Mouse (Mus musculus): ENCODE data around the gene Pprc1. TPM values are rescaled to one million over a fixed set of nuclear protein-coding genes. Genes with fewer than 3 reads are reported as not detected.

The Pprc1 gene
- polyA plus RNA-seq, 1 experiment from 2014 or later, result 41.8 TPM

DNA sequence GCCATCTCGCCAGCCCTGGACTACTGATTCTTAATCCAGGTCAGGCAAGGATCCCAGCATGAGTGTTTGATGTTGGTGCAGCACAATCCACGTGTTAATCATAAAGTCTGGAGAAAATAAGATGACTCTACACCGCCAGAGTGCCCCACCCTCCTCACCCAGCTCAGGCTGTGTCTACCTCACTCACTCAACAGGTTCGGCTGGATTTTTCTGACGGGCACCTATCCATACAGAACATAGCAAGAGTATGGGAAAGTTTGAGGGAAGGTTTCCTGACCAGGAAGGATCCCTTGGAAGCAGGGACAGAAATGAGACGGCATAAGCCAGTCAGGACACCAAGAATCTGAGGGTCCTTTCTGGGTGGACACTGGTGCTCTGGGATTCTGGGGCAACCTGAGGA is 19.7 kb upstream of the Pprc1 start:
- DNase-seq (ENCODE audit: low spot score), result no peak
- WGBS, result 85% methylated on average over 6 of the region's 6 CpGs
- H3K27ac ChIP-seq (replicated peaks), result no peak overlapping the region

DNA sequence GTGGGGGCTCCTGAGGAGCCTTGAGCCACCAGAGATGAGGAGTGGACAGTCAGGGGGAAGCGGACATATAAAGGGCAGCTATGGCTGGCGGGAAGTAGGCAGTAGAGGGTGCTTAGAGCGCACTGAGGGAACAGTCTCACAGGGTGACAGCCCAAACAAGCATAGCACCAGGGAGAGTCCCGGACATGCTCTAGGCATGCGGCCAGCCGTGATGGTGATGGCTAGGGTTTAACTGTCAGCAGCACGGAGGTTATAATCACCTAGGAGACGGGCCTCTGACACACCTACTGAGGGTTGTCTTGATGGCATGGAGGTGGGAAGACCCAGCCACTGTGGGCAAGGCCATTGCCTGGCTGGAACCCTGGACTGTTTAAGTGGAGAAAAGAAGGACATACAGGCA is 18.1 kb upstream of the Pprc1 start:
- 75% methylated on average over 8 of the region's 8 CpGs for WGBS
- peaks cover 21% of the 10 kb centered on the region for H3K36me3 ChIP-seq
- H3K4me1 ChIP-seq, result peaks cover 10% of the 10 kb centered on the region
- H3K27me3 ChIP-seq (ENCODE audit: low read depth, poor library complexity, severe bottlenecking), result no peaks in the 10 kb centered on the region
- H3K4me3 ChIP-seq, result no peak overlapping the region
- no peak overlapping the region for H3K27ac ChIP-seq (replicated peaks)
- H3K9me3 ChIP-seq (replicated peaks), result peaks cover 5% of the 10 kb centered on the region; the same call in 1 of the 2 replicates
- DNase-seq (ENCODE audit: low spot score), result no peak

More for the DNA sequence above, 19.7 kb upstream of the Pprc1 start:
- H3K27me3 ChIP-seq (ENCODE audit: low read depth, poor library complexity, severe bottlenecking), result no peaks in the 10 kb centered on the region
- peaks cover 6% of the 10 kb centered on the region for H3K36me3 ChIP-seq
- peaks cover 10% of the 10 kb centered on the region for H3K4me1 ChIP-seq
- no peak overlapping the region for H3K4me3 ChIP-seq
- peaks cover 5% of the 10 kb centered on the region; the same call in 1 of the 2 replicates for H3K9me3 ChIP-seq (replicated peaks)

DNA sequence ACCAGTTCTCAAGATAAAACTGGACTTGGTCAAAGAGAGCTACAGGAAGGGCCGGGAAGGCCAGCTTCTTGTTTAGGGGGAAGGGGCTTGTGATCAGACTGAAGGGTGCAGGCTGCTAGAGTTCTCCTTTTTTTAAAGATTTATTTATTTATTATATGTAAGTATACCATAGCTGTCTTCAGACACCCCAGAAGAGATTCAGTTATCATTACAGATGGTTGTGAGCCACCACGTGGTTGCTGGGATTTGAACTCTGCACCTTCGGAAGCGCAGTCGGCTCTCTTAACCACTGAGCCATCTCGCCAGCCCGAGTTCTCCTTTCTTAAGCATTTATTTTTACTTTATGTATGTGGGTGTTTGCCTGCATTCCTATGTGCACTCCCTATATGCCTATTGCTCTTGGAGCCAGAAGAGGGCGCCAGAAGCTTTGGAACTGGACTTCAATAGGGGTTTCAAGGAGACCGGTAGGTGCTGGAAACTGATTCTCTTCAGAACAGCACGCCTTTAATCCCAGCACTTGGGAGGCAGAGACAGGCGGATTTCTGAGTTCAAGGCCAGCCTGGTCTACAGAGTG is 15.9 kb upstream of the Pprc1 start:
- DNase-seq (ENCODE audit: low spot score), result no peak
- no peak overlapping the region for H3K27ac ChIP-seq (replicated peaks)

DNA sequence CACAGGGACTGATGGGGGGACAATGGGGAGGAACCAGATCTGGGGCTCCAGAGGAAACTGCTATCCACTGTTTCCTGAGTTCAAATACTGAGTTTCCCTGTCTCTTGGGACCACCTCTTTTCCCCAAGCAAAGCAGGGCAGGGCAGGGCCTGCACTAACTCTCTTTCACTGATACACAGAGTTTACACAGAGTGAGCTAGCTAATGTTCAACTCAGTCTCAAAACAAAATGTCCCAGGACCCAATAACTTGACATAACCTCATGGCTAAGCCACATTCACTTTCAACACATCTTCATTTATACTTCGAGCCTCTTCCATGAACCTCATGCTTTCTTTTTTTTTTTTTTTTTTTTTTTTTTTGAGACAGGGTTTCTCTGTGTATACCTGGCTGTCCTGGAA is 15.0 kb upstream of the Pprc1 start:
- peaks cover 52% of the 10 kb centered on the region for H3K36me3 ChIP-seq
- no peak for DNase-seq (ENCODE audit: low spot score)
- 96% methylated on average over 1 of the region's 1 CpGs for WGBS
- no peaks in the 10 kb centered on the region for H3K27me3 ChIP-seq (ENCODE audit: low read depth, poor library complexity, severe bottlenecking)
- no peak overlapping the region for H3K27ac ChIP-seq (replicated peaks)
- H3K9me3 ChIP-seq (replicated peaks), result peaks cover 5% of the 10 kb centered on the region; the same call in 1 of the 2 replicates
- H3K4me1 ChIP-seq, result peaks cover 12% of the 10 kb centered on the region
- H3K4me3 ChIP-seq, result no peak overlapping the region

More for the DNA sequence above, 15.9 kb upstream of the Pprc1 start:
- Histone ChIP-seq H3K4me3 (no peak overlapping the region), H3K9me3 (replicated peaks) (peaks cover 5% of the 10 kb centered on the region; the same call in 1 of the 2 replicates), H3K36me3 (peaks cover 44% of the 10 kb centered on the region), H3K4me1 (peaks cover 12% of the 10 kb centered on the region), H3K27me3 (ENCODE audit: low read depth, poor library complexity, severe bottlenecking) (no peaks in the 10 kb centered on the region)
- WGBS, result 72% methylated on average over 11 of the region's 11 CpGs

DNA sequence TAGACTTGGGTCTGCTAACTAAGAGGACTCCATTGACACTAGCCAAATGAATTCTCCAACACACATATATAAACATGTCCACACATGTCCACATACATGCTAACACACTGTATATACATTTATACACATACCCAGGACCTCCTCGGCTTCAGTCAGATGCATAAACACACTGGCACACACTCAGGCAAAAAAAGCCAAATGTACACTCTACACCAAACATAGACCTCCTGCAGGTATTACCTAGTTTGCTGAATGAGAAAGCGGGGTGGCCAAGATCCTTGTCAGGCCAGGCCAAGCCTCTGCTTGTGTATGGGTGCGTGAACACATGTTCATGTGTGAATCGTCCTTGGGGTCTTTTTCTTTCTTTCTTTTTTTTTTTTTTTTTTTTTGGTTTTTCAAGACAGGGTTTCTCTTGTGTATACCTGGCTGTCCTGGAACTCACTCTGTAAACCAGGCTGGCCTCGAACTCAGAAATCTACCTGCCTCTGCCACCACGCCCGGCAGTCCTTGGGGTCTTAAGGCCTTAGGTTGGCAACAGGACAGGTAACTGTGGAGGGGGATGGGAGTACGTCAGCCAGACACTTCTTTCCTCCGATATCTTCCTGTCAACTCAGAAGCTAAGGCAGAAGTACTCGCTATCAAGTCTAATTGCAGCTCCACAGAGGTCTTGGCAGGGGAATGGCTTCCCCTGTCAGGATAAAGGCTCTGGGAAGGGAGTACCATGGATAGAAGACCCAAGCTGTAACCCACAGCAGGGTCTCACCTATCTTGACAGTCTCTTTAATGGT is 14.3 kb upstream of the Pprc1 start:
- no peak for DNase-seq (ENCODE audit: low spot score)

DNA sequence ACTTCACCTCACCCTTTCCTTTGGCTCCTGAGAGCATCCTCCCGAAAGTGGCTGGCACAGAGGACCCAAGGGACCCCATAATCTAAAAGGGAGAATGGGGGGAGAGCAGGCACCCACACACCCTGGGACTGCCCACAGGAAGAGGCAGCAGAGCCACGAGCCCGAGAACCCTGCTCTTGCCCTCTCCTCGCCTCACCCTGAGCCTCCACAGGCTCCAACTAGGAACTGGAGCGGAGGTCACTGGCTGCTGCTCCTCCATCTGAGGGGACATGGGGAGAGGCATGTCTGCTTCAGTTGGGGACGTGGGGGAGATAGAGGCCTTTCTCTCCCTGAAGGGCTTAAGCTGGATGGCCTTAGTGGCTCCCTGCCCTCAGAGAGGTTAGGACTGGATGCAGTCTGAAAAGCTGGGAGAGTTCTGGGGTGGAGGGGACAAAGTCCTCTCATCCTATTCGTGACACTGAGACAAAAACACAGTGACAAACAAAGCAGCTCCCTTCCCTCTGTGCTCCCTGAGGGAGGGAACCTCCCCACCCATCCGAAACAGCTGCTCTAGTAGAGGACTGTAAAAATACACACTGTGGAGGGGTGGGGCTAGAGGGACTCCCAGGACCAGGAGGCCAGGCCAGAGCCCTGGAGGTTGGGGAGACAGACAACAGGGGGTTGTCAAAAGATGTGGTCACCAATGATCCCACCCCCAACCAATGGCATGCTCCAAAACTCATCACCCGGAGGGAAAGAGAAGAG is 12.8 kb upstream of the Pprc1 start:
- Histone ChIP-seq H3K4me3 (no peak overlapping the region), H3K9me3 (replicated peaks) (peaks cover 5% of the 10 kb centered on the region; the same call in 1 of the 2 replicates), H3K36me3 (peaks cover 74% of the 10 kb centered on the region), H3K4me1 (peaks cover 23% of the 10 kb centered on the region), H3K27ac (replicated peaks) (no peak overlapping the region), H3K27me3 (ENCODE audit: low read depth, poor library complexity, severe bottlenecking) (no peaks in the 10 kb centered on the region)
- DNase-seq (ENCODE audit: low spot score), result no peak
- 78% methylated on average over 9 of the region's 9 CpGs for WGBS

More for the DNA sequence above, 14.3 kb upstream of the Pprc1 start:
- peaks cover 5% of the 10 kb centered on the region; the same call in 1 of the 2 replicates for H3K9me3 ChIP-seq (replicated peaks)
- no peak overlapping the region for H3K4me3 ChIP-seq
- H3K27me3 ChIP-seq (ENCODE audit: low read depth, poor library complexity, severe bottlenecking), result no peaks in the 10 kb centered on the region
- 96% methylated on average over 10 of the region's 10 CpGs for WGBS
- H3K4me1 ChIP-seq, result peaks cover 12% of the 10 kb centered on the region
- H3K27ac ChIP-seq (replicated peaks), result no peak overlapping the region
- H3K36me3 ChIP-seq, result peaks cover 60% of the 10 kb centered on the region

DNA sequence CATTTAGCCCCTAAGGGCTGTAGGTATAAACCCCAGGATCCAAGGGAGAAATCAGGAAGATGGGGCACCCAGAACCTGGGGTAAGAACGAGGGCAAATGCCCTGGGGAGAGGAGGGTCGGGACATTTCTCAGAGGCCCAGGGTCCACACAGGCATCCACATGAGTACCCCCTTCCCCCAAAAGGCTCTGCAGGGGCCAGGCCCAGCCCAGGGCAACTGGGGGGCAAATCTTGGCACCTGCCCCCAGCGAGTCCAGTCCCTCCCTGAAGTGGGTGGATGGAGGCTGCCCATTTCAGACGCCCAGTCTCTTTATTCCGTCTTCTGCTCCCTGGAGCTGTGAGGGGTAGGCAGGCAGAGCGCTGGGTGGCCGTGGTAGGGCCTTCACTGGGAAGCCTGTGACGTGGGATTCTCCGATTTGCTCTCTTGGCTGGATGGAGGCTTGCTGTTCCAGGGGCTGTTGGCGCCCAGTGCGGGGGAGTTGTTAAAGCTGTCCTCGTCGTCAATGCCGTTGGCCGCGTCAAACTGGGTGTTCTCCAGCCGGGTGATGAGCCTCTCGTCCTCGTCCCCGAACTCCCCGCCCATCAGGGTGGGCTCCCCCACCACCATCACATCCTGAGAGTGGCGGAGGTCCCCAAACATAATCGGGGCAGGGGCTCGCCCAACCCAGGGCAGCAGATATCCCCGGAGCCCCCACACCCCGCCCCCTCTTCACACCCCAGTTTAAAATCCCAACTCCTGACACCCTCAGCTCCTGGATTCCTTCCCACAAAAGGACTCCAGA is 11.8 kb upstream of the Pprc1 start:
- Histone ChIP-seq H3K36me3 (peaks cover 78% of the 10 kb centered on the region), H3K4me3 (no peak overlapping the region)
- 89% methylated on average over 26 of the region's 26 CpGs for WGBS

DNA sequence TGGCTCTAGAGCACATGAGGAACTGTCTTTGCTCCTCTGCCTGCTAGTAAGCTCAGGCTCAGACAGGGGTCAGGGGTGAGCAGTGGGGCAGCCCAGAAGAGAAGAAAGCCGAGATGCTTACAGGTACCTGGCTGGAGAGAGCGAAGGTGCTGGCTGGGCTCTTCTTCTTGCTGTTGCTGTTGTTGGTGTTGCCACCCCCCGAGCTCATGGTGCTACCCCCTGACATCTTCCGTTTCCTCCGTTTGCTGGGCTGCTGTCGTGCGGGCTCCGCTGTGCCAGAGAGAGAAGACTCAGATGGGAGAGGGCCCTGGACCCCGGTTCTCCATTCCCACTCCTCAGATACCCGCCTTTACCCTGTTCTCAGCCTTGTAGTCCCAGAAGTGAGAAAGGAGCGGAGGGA is 10.8 kb upstream of the Pprc1 start:
- Histone ChIP-seq H3K27ac (replicated peaks) (no peak overlapping the region), H3K9me3 (replicated peaks) (peaks cover 5% of the 10 kb centered on the region; the same call in 1 of the 2 replicates), H3K4me3 (no peak overlapping the region), H3K27me3 (ENCODE audit: low read depth, poor library complexity, severe bottlenecking) (no peaks in the 10 kb centered on the region), H3K36me3 (peaks cover 78% of the 10 kb centered on the region), H3K4me1 (peaks cover 34% of the 10 kb centered on the region)
- 92% methylated on average over 11 of the region's 11 CpGs for WGBS
- no peak for DNase-seq (ENCODE audit: low spot score)

More for the DNA sequence above, 11.8 kb upstream of the Pprc1 start:
- Histone ChIP-seq H3K27me3 (ENCODE audit: low read depth, poor library complexity, severe bottlenecking) (no peaks in the 10 kb centered on the region), H3K9me3 (replicated peaks) (peaks cover 5% of the 10 kb centered on the region; the same call in 1 of the 2 replicates), H3K4me1 (peaks cover 24% of the 10 kb centered on the region), H3K27ac (replicated peaks) (no peak overlapping the region)
- DNase-seq (ENCODE audit: low spot score), result no peak

DNA sequence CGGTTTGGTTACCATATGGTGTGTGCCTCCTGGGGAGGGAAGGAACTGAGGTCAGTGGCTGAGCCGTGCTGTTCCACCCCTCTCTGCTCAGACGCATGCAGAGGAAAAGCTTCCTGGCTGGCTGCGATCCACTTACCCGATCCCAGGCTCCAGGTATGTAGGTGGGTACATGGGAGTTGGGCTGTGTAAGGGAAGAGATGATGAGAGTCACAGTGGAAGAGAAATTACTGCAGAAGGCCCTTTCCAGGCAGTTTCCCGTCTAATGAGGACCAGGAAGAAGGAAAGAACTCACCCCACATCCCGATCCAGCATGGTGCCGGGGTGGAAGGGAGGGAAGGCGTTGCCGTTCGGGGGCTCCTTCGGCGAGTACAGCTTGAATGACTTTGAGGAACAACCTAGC is 8.7 kb upstream of the Pprc1 start:
- DNase-seq (ENCODE audit: low spot score), result no peak
- no peaks in the 10 kb centered on the region for H3K27me3 ChIP-seq (ENCODE audit: low read depth, poor library complexity, severe bottlenecking)
- 92% methylated on average over 13 of the region's 13 CpGs for WGBS

DNA sequence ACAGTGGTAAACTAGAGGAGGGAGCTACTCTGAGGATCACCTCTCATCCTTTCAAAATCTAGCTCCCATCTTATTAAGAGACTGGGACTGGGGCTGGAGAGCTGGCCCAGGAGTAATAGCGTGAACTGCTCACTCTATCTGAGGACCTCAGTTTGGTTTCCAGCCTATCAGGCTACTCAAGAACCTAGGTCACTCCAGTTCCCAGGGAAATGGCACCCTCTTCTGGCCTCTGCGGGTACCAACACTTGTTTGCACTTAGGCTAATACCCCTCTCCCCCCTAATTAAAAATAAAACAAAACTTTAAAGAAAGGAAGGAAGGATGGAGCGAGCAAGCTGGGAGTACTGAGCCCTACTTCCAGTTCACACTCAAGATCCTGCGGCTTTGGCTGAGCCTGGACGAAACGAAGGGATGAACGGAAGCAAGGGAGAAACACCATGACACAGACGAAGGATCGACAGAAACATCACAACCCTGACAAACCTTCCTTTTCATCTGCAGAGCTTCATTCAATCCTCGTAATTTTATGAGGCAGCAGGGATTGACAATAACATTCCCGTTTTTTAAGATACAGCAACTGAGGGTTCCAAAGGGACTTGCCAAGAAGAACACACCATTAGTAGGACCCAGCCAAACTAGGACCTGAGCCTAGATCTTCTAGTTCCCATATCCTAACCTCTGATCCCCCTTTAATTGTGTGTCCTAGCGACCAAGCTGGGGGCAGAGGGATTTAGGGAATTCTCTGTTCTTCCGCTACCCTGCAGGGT is 8.0 kb upstream of the Pprc1 start:
- Histone ChIP-seq H3K9me3 (replicated peaks) (no peaks in the 10 kb centered on the region), H3K27ac (replicated peaks) (peak overlapping the region; percentile 98), H3K27me3 (ENCODE audit: low read depth, poor library complexity, severe bottlenecking) (no peaks in the 10 kb centered on the region), H3K36me3 (peaks cover 55% of the 10 kb centered on the region), H3K4me1 (peaks cover 56% of the 10 kb centered on the region), H3K4me3 (peak overlapping the region; percentile 98)
- DNase-seq (ENCODE audit: low spot score), result no peak
- 67% methylated on average over 13 of the region's 13 CpGs for whole genome bisulfite sequencing

More for the DNA sequence above, 8.7 kb upstream of the Pprc1 start:
- Histone ChIP-seq H3K4me3 (peak overlapping the region; percentile 98), H3K27ac (replicated peaks) (no peak overlapping the region), H3K4me1 (peaks cover 49% of the 10 kb centered on the region), H3K9me3 (replicated peaks) (no peaks in the 10 kb centered on the region), H3K36me3 (peaks cover 61% of the 10 kb centered on the region)

DNA sequence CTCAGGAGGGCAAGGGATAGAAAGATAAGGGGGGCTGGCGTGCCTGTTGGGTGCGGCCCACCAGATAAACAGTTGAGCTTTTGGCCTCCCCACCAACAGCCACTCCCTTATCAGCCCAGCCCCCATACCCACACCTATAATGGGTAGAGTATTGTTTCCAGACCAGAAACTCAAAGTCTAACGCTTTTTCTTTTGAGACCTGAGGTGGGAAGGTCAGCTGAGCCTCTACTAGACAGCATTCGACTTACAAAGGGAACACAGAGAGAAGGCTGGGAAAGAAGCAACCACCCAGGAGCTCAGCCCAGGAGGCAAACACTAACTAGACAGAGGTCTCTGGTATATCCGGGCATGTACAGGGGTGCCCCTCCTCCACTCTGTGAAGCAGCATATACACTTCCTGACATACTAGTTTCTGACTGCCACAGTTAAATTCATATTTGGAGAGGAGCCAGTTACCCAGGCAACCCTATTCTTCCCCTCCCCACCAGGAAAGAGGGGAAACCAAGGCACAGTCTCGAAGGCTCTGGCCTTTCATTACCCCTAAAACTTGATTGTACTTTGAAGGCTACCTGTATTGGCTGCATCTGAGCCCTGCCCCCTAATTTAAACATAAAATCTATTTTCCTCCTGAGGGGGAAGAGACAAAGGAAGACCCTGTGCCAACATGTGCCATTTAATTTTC is 7.3 kb upstream of the Pprc1 start:
- WGBS, result 18% methylated on average over 6 of the region's 6 CpGs
- peaks cover 63% of the 10 kb centered on the region for H3K4me1 ChIP-seq
- no peaks in the 10 kb centered on the region for H3K9me3 ChIP-seq (replicated peaks)
- H3K4me3 ChIP-seq, result peak overlapping the region; percentile 98
- H3K36me3 ChIP-seq, result peaks cover 48% of the 10 kb centered on the region
- DNase-seq (ENCODE audit: low spot score), result no peak
- peak overlapping the region; percentile 98 for H3K27ac ChIP-seq (replicated peaks)
- no peaks in the 10 kb centered on the region for H3K27me3 ChIP-seq (ENCODE audit: low read depth, poor library complexity, severe bottlenecking)
